Mouse (Mus musculus): ENCODE measurements at regions not wholly inside any gene's neighbourhood (a gene's known extent, or its start where the extent isn't known, plus 50 kb on each side); places are given as distances from the start of the nearest gene placed in this dataset.

GRCm38 (mm10) chr2:114782450-114782849 is 127.7 kb upstream of the Dph6 start:
- no peak overlapping the region for H3K27ac ChIP-seq (ENCODE audit: low read length)
- no peak for ATAC-seq (ENCODE audit: insufficient read depth, low FRiP score)
- peaks cover 3% of the 10 kb centered on the region; the same call in 1 of the 2 replicates for H3K4me1 ChIP-seq (ENCODE audit: control insufficient read depth, insufficient read depth, low read length)
- WGBS: 52% methylated on average over 6 of the region's 6 CpGs
- H3K4me2 ChIP-seq (ENCODE audit: low read depth, low read length): no peak overlapping the region
- no peak overlapping the region for H3K4me3 ChIP-seq (replicated peaks; ENCODE audit: low read length)
- no peak overlapping the region for H3K9ac ChIP-seq (ENCODE audit: low read length)
- H3K9me3 ChIP-seq (replicated peaks; ENCODE audit: control insufficient read depth, low read length): no peaks in the 10 kb centered on the region
- no peaks in the 10 kb centered on the region for H3K27me3 ChIP-seq (ENCODE audit: control insufficient read depth, insufficient read depth, low read length)
- no peaks in the 10 kb centered on the region for H3K36me3 ChIP-seq (ENCODE audit: control insufficient read depth, insufficient read depth, low read length)

DNA sequence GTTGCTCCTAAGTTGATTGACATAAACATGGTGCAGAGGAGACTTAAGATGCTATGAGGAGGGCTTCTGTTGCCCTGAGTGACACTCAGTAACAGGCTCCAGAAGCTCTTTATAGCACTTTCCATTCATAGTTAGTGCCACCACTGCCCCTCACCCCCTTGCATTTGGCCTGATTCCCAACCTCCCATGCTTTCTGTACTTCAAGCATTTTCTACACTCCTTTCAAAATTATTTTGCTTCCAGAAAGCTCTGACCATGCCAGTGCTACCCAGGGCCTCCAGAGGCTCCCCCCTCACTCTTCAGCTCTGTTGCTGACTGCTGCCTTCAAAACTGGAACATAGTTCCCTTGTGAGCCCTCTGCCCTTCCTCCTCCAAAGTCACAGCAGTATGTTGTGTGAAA is 129.4 kb upstream of the Dph6 start:
- Histone ChIP-seq H3K36me3 (ENCODE audit: control insufficient read depth, insufficient read depth, low read length) (no peaks in the 10 kb centered on the region), H3K27me3 (ENCODE audit: control insufficient read depth, insufficient read depth, low read length) (no peaks in the 10 kb centered on the region), H3K27ac (ENCODE audit: low read length) (no peak overlapping the region), H3K9me3 (replicated peaks; ENCODE audit: control insufficient read depth, low read length) (no peaks in the 10 kb centered on the region), H3K4me2 (ENCODE audit: low read depth, low read length) (no peak overlapping the region), H3K4me1 (ENCODE audit: control insufficient read depth, insufficient read depth, low read length) (peaks cover 3% of the 10 kb centered on the region; the same call in 1 of the 2 replicates), H3K4me3 (replicated peaks; ENCODE audit: low read length) (no peak overlapping the region), H3K9ac (ENCODE audit: low read length) (no peak overlapping the region)
- no peak for ATAC-seq (ENCODE audit: insufficient read depth, low FRiP score)

- Histone ChIP-seq H3K4me3 (replicated peaks; ENCODE audit: low read length) (no peak overlapping the region), H3K4me2 (ENCODE audit: low read depth, low read length) (no peak overlapping the region), H3K27ac (ENCODE audit: low read length) (no peak overlapping the region), H3K36me3 (ENCODE audit: control insufficient read depth, insufficient read depth, low read length) (no peaks in the 10 kb centered on the region), H3K9me3 (replicated peaks; ENCODE audit: control insufficient read depth, low read length) (no peaks in the 10 kb centered on the region), H3K27me3 (ENCODE audit: control insufficient read depth, insufficient read depth, low read length) (no peaks in the 10 kb centered on the region), H3K4me1 (ENCODE audit: control insufficient read depth, insufficient read depth, low read length) (peaks cover 3% of the 10 kb centered on the region; the same call in 1 of the 2 replicates), H3K9ac (ENCODE audit: low read length) (no peak overlapping the region)
- no peak for ATAC-seq (ENCODE audit: insufficient read depth, low FRiP score)
- WGBS: 89% methylated on average over 3 of the region's 3 CpGs
Observed at GRCm38 (mm10) chr2:114788251-114788650, 133.5 kb upstream of the Dph6 start.

DNA sequence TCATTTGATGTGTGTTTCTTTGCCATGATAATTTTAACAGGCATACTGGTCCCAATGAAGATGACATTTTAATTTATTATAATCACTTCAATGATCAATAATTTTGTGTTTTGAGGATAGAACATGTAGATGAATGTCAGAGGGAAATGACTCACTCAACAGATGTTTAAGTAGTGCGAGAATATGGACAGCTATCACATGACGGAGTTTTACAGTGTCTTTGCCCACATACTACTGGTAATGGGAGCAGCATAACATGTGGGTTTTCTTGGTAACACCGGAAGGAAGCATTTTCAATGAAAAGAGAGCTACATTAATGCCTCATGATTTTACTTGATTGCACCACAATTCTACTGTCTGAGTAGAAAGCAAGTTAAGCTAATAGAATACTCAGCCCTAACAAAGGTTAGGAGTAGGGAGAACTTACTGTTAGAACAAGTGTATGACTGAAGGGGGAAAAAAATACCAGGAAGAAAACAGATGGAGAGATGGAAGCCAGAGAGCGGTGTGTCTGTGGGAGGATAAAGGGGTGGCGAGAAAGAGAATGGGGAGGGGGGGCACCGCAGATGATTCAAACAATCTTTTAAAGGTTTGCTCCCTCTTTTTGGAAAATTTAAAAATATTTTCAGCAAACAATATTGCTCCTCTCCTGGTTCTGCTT is 142.0 kb upstream of the Dph6 start:
- Histone ChIP-seq H3K4me3 (replicated peaks; ENCODE audit: low read length) (no peak overlapping the region), H3K27me3 (ENCODE audit: control insufficient read depth, insufficient read depth, low read length) (no peaks in the 10 kb centered on the region), H3K36me3 (ENCODE audit: control insufficient read depth, insufficient read depth, low read length) (no peaks in the 10 kb centered on the region), H3K4me1 (ENCODE audit: control insufficient read depth, insufficient read depth, low read length) (no peaks in the 10 kb centered on the region), H3K9ac (ENCODE audit: low read length) (no peak overlapping the region), H3K9me3 (replicated peaks; ENCODE audit: control insufficient read depth, low read length) (no peaks in the 10 kb centered on the region), H3K4me2 (ENCODE audit: low read depth, low read length) (no peak overlapping the region), H3K27ac (ENCODE audit: low read length) (no peak overlapping the region)
- no peak for ATAC-seq (ENCODE audit: insufficient read depth, low FRiP score)
- 85% methylated on average over 6 of the region's 6 CpGs for WGBS

DNA sequence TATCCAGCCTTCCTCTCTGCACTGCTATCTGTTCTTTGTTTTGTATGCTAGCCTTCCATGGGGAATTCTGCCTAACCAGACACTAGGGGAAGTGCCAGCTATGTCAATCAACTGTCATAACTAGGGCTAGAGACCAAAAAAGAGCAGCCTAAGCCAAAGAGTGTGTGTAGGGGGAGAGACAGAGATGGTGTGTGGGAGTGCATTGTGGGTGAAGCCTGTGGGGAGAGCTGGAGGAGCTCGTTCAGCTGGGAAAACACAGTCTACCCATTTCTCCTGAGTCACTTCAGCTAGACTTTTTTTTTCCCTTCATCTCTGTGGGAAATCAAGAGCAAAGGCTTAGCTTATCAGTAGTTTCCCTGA is 142.5 kb upstream of the Dph6 start:
- H3K4me1 ChIP-seq (ENCODE audit: control insufficient read depth, insufficient read depth, low read length): no peaks in the 10 kb centered on the region
- H3K9ac ChIP-seq (ENCODE audit: low read length): no peak overlapping the region
- no peak overlapping the region for H3K4me2 ChIP-seq (ENCODE audit: low read depth, low read length)
- no peak overlapping the region for H3K4me3 ChIP-seq (replicated peaks; ENCODE audit: low read length)
- H3K27ac ChIP-seq (ENCODE audit: low read length): no peak overlapping the region
- no peaks in the 10 kb centered on the region for H3K27me3 ChIP-seq (ENCODE audit: control insufficient read depth, insufficient read depth, low read length)
- no peaks in the 10 kb centered on the region for H3K9me3 ChIP-seq (replicated peaks; ENCODE audit: control insufficient read depth, low read length)
- WGBS: 25% methylated on average over 1 of the region's 1 CpGs
- ATAC-seq (ENCODE audit: insufficient read depth, low FRiP score): no peak
- H3K36me3 ChIP-seq (ENCODE audit: control insufficient read depth, insufficient read depth, low read length): no peaks in the 10 kb centered on the region

DNA sequence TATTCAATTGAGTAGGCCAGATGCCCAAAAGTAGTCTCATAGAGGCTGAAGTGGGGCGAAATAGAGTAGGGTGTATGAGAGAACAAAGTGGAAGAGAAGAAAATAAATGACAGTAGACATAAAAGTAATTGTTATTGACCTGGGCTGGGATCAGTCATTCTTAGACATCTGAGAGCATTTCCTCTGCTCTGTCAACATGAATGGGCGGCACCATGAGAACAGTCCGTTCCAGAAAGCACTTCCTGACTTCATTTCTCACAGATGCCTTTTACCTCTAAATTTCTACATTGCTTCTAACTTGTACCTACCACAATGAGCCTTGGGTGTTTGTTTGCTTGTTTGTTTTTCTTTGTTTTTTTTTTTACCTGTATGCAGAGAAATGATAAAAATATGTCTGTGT is 148.5 kb upstream of the Dph6 start:
- ATAC-seq (ENCODE audit: insufficient read depth, low FRiP score): no peak
- Histone ChIP-seq H3K27me3 (ENCODE audit: control insufficient read depth, insufficient read depth, low read length) (no peaks in the 10 kb centered on the region), H3K4me3 (replicated peaks; ENCODE audit: low read length) (no peak overlapping the region), H3K4me2 (ENCODE audit: low read depth, low read length) (no peak overlapping the region), H3K4me1 (ENCODE audit: control insufficient read depth, insufficient read depth, low read length) (no peaks in the 10 kb centered on the region), H3K36me3 (ENCODE audit: control insufficient read depth, insufficient read depth, low read length) (no peaks in the 10 kb centered on the region), H3K9ac (ENCODE audit: low read length) (no peak overlapping the region), H3K27ac (ENCODE audit: low read length) (no peak overlapping the region), H3K9me3 (replicated peaks; ENCODE audit: control insufficient read depth, low read length) (no peaks in the 10 kb centered on the region)
- WGBS: 75% methylated on average over 3 of the region's 3 CpGs

DNA sequence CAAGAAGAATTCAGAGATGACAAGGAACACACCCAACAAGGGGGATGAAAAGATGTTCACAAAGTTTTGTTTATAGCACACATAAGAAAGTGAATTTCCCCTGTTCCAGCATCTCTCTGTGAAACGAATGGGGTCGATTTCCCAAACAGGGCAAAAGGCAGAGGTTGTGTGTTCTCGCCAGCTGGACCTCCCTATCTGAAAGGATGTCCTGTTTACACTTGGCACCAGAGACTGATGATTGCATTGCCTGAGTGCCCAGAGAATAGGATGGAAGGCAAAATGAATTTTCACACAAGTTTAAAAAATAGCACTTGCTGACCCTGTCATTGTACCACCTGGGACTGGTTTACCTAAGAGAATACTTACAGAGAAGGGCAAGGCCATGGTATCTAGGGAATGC is 149.2 kb upstream of the Dph6 start:
- no peak for ATAC-seq (ENCODE audit: insufficient read depth, low FRiP score)
- Histone ChIP-seq H3K36me3 (ENCODE audit: control insufficient read depth, insufficient read depth, low read length) (no peaks in the 10 kb centered on the region), H3K27ac (ENCODE audit: low read length) (no peak overlapping the region), H3K4me3 (replicated peaks; ENCODE audit: low read length) (no peak overlapping the region), H3K4me2 (ENCODE audit: low read depth, low read length) (no peak overlapping the region), H3K4me1 (ENCODE audit: control insufficient read depth, insufficient read depth, low read length) (no peaks in the 10 kb centered on the region), H3K9ac (ENCODE audit: low read length) (no peak overlapping the region), H3K9me3 (replicated peaks; ENCODE audit: control insufficient read depth, low read length) (no peaks in the 10 kb centered on the region), H3K27me3 (ENCODE audit: control insufficient read depth, insufficient read depth, low read length) (no peaks in the 10 kb centered on the region)
- 34% methylated on average over 3 of the region's 3 CpGs for WGBS

GRCm38 (mm10) chr2:114805436-114806047 is 150.8 kb upstream of the Dph6 start:
- Histone ChIP-seq H3K9ac (ENCODE audit: low read length) (no peak overlapping the region), H3K27ac (ENCODE audit: low read length) (no peak overlapping the region), H3K4me3 (replicated peaks; ENCODE audit: low read length) (no peak overlapping the region), H3K9me3 (replicated peaks; ENCODE audit: control insufficient read depth, low read length) (no peaks in the 10 kb centered on the region), H3K36me3 (ENCODE audit: control insufficient read depth, insufficient read depth, low read length) (no peaks in the 10 kb centered on the region), H3K4me1 (ENCODE audit: control insufficient read depth, insufficient read depth, low read length) (no peaks in the 10 kb centered on the region), H3K27me3 (ENCODE audit: control insufficient read depth, insufficient read depth, low read length) (no peaks in the 10 kb centered on the region), H3K4me2 (ENCODE audit: low read depth, low read length) (no peak overlapping the region)
- 70% methylated on average over 3 of the region's 3 CpGs for WGBS
- no peak for ATAC-seq (ENCODE audit: insufficient read depth, low FRiP score)

- Histone ChIP-seq H3K27me3 (ENCODE audit: control insufficient read depth, insufficient read depth, low read length) (no peaks in the 10 kb centered on the region), H3K9me3 (replicated peaks; ENCODE audit: control insufficient read depth, low read length) (no peaks in the 10 kb centered on the region), H3K4me1 (ENCODE audit: control insufficient read depth, insufficient read depth, low read length) (no peaks in the 10 kb centered on the region), H3K9ac (ENCODE audit: low read length) (no peak overlapping the region), H3K36me3 (ENCODE audit: control insufficient read depth, insufficient read depth, low read length) (no peaks in the 10 kb centered on the region), H3K27ac (ENCODE audit: low read length) (no peak overlapping the region), H3K4me3 (replicated peaks; ENCODE audit: low read length) (no peak overlapping the region), H3K4me2 (ENCODE audit: low read depth, low read length) (no peak overlapping the region)
- 52% methylated on average over 5 of the region's 5 CpGs for WGBS
- ATAC-seq (ENCODE audit: insufficient read depth, low FRiP score): no peak
Observed at GRCm38 (mm10) chr2:114808046-114808445, 153.3 kb upstream of the Dph6 start.

Measured in stomach, embryonic 16.5 days (tissue).